Mouse (Mus musculus) G1E (cell line): ENCODE data around the gene Purb. TPM values are rescaled to one million over a fixed set of nuclear protein-coding genes. Genes with fewer than 3 reads are reported as not detected.

Experiments
- ATAC-seq: 2 replicates; pipeline ENCODE4 v1.8.0; 2016; ENCODE audit warnings: mild to moderate bottlenecking; ENCODE audit not compliant: insufficient number of reproducible peaks, poor library complexity, low FRiP score, severe bottlenecking; ENCODE audit errors: extremely low read depth
- DNase-seq: peaks from one replicate; pipeline ENCODE4 v3.0.0; 2012; ENCODE audit warnings: low spot score
- H3K27me3 ChIP-seq: 2 replicates; pipeline ENCODE4 v1.6.1; 2012; ENCODE audit warnings: mild to moderate bottlenecking, low read length, inconsistent platforms; ENCODE audit not compliant: insufficient read depth
- H3K36me3 ChIP-seq: replicated peaks from 2 replicates; pipeline ENCODE3; 2012; ENCODE audit warnings: mild to moderate bottlenecking, inconsistent platforms
- H3K4me1 ChIP-seq: 2 replicates; pipeline ENCODE4 v1.6.1; 2012; ENCODE audit warnings: low read depth, low read length, inconsistent platforms, mixed read lengths; ENCODE audit not compliant: insufficient read depth
- H3K4me3 ChIP-seq: 2 replicates; pipeline ENCODE4 v1.5.1; 2012; ENCODE audit warnings: low read depth, mild to moderate bottlenecking, inconsistent platforms, low read length, moderate library complexity, mixed read lengths
- H3K9me3 ChIP-seq: replicated peaks from 2 replicates; pipeline ENCODE4 v1.6.1; 2012; ENCODE audit warnings: inconsistent platforms
- CTCF ChIP-seq: IDR thresholded peaks from 2 replicates; pipeline ENCODE4 v1.5.1; 2012; ENCODE audit warnings: low read depth, low read length, inconsistent platforms, mixed read lengths
- GATA1 ChIP-seq: IDR thresholded peaks from 2 replicates; pipeline ENCODE4 v1.6.1; 2012; ENCODE audit warnings: borderline replicate concordance, low read length, inconsistent platforms, mixed read lengths
- GATA2 ChIP-seq: IDR thresholded peaks from 2 replicates; pipeline ENCODE4 v1.6.1; 2012; ENCODE audit warnings: low read depth, low read length, inconsistent platforms, borderline replicate concordance
- POLR2AphosphoS5 ChIP-seq: IDR thresholded peaks from 2 replicates; pipeline ENCODE4 v1.6.1; 2012; ENCODE audit warnings: low read depth, low read length, inconsistent platforms; ENCODE audit not compliant: insufficient replicate concordance
- TAL1 ChIP-seq: conservative IDR thresholded peaks from 2 replicates; pipeline ENCODE4 v1.6.1; 2012; ENCODE audit warnings: low read depth, low read length, inconsistent platforms, mixed read lengths
- polyA plus RNA-seq: library from polyadenylated mRNA; stranded (reverse); fragments of >175 nt; gene quantifications from 2 replicates; pipeline ENCODE4 v1.2.3, GENCODE M21; 2012
- total RNA-seq, 2 experiments: library from RNA; stranded (forward) in 1 of 2; stranded (reverse) in 1 of 2; fragments of 200-1000 nt in 1 of 2; fragments of >200 nt in 1 of 2; fragmentation: Nextera tagmentation in 1 of 2; gene quantifications; 2 replicates each; pipeline ENCODE4 v1.2.3; 2014 to 2017

The Purb gene
- total and polyA plus RNA-seq, 3 experiments = 7.8 to 38.2 (median 34.5) TPM

- peaks cover 76% of the 10 kb centered on the region for H3K4me1 ChIP-seq
- TF ChIP-seq CTCF (no peak), TAL1 (no peak), POLR2AphosphoS5 (no peak), GATA2 (no peak), GATA1 (no peak)
- H3K36me3 ChIP-seq = peaks cover 57% of the 10 kb centered on the region
- no peaks in the 10 kb centered on the region; the same call in 1 of the 2 replicates for H3K27me3 ChIP-seq
- ATAC-seq = peak; percentile 67
- H3K4me3 ChIP-seq = peak within 1 kb of the TSS; percentile 73
- DNase-seq = peak; percentile 60
- H3K9me3 ChIP-seq = no peaks in the 10 kb centered on the region
Measured at GRCm38 (mm10) chr11:6520507-6521173, 44.9 kb upstream of the Purb start, which contains the start of gene Myo1g. Myo1g (minus strand) TSS chr11:6520965.

- Histone ChIP-seq H3K36me3 (peaks cover 57% of the 10 kb centered on the region), H3K27me3 (no peaks in the 10 kb centered on the region; the same call in 1 of the 2 replicates), H3K9me3 (no peaks in the 10 kb centered on the region), H3K4me1 (peaks cover 74% of the 10 kb centered on the region), H3K4me3 (peak overlapping the region; percentile 73)
- ATAC-seq = peak; percentile 81
- TF ChIP-seq CTCF = no peak
- no peak for TF ChIP-seq TAL1
- no peak for TF ChIP-seq POLR2AphosphoS5
- TF ChIP-seq GATA2 = no peak
- no peak for TF ChIP-seq GATA1
- peak; percentile 84 for DNase-seq
Measured at GRCm38 (mm10) chr11:6519491-6520033, 43.8 kb upstream of the Purb start.

- no peaks in the 10 kb centered on the region for H3K9me3 ChIP-seq
- no peaks in the 10 kb centered on the region; the same call in 1 of the 2 replicates for H3K27me3 ChIP-seq
- peaks cover 94% of the 10 kb centered on the region for H3K36me3 ChIP-seq
- peaks cover 68% of the 10 kb centered on the region for H3K4me1 ChIP-seq
- no peak for ATAC-seq
- TF ChIP-seq GATA1 (no peak), TAL1 (no peak), GATA2 (no peak), CTCF (no peak), POLR2AphosphoS5 (no peak)
- H3K4me3 ChIP-seq = no peak overlapping the region
- DNase-seq = peak; percentile 0
Measured at GRCm38 (mm10) chr11:6514837-6515236, 39.1 kb upstream of the Purb start.

- DNase-seq (peak; percentile 2), ATAC-seq (no peak)
- Histone ChIP-seq H3K4me1 (peaks cover 42% of the 10 kb centered on the region), H3K4me3 (no peak overlapping the region), H3K9me3 (no peaks in the 10 kb centered on the region), H3K36me3 (peaks cover 88% of the 10 kb centered on the region), H3K27me3 (no peaks in the 10 kb centered on the region)
- TF ChIP-seq GATA1 = no peak
- no peak for TF ChIP-seq GATA2
- TF ChIP-seq CTCF = no peak
- TF ChIP-seq TAL1 = no peak
- TF ChIP-seq POLR2AphosphoS5 = no peak
Measured at GRCm38 (mm10) chr11:6508269-6508876, 32.7 kb upstream of the Purb start.

- Histone ChIP-seq H3K27me3 (no peaks in the 10 kb centered on the region), H3K9me3 (no peaks in the 10 kb centered on the region), H3K4me1 (peaks cover 39% of the 10 kb centered on the region), H3K36me3 (peaks cover 69% of the 10 kb centered on the region), H3K4me3 (no peak overlapping the region)
- TF ChIP-seq GATA2 (no peak), TAL1 (no peak)
- ATAC-seq (no peak), DNase-seq (peak; percentile 0)
Measured at GRCm38 (mm10) chr11:6506516-6506915, 30.8 kb upstream of the Purb start.

- TF ChIP-seq GATA2 = no peak
- no peak for TF ChIP-seq CTCF
- TF ChIP-seq GATA1 = no peak
- TF ChIP-seq TAL1 = no peak
- no peak for TF ChIP-seq POLR2AphosphoS5
- Histone ChIP-seq H3K9me3 (no peaks in the 10 kb centered on the region), H3K36me3 (peaks cover 51% of the 10 kb centered on the region), H3K4me1 (peaks cover 28% of the 10 kb centered on the region; the same call in 1 of the 2 replicates), H3K4me3 (no peak overlapping the region), H3K27me3 (peaks cover 3% of the 10 kb centered on the region; the same call in 1 of the 2 replicates)
- no peak for DNase-seq
- no peak for ATAC-seq
Measured at GRCm38 (mm10) chr11:6504689-6505088, 29.0 kb upstream of the Purb start.
